Mouse (Mus musculus) lung, adult 18-20 months (tissue): ENCODE data around the gene Gm21953.
"Not testable (repeated sequence)": the region's sequence is repeated elsewhere in the genome, so short reads cannot be mapped to it uniquely, and the experiment has no call there.

Experiments used
- DNase-seq, 2 experiments: peaks; one replicate each; pipeline ENCODE4 v3.0.0; 2022; ENCODE audit warnings: mixed read lengths in 2 of 2

Gene Gm21953

GRCm38 (mm10) chr4:42293967-42294366 lies at the start of gene Gm21953:
Gene Gm21953, plus strand, starts transcription at chr4:42294267.
- DNase-seq: not testable (repeated sequence)

- DNase-seq: not testable (repeated sequence)
These were observed 38.6 kb upstream of the Gm21953 start, which contains the start of gene Ccl21b for GRCm38 (mm10) chr4:42255467-42255866. Gene Ccl21b, plus strand, starts transcription at chr4:42255767.

DNA sequence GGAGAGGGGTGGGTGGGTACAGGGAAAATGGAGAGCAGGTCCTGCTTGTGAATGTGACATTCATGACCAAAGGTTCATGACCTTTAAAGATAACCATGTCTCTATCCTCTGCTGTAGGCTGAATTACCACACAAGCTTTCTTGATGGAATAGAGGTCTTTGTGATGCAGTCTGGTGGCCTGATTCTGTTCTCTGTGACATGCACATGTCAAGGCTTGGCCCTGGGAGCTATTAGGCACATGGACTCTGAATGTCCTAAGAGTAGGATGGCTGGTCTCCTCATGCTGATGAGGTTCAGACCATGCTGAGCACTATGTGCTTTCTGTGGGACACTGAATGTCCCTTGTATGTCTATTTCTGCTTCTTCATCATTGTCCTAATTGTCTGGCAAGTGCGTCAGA lies 24.0 kb downstream of the Gm21953 start, which contains the start of gene Fam205a3:
TSS of gene Fam205a3 (plus strand) at position 301 of the 400 bp plus-strand sequence.
- DNase-seq: not testable (repeated sequence)
